Mouse (Mus musculus) intestine, embryonic 14.5 days (tissue): ENCODE measurements around the gene Pparg. TPM values are rescaled to one million over a fixed set of nuclear protein-coding genes. Genes with fewer than 3 reads are reported as not detected.

Experiments
- ATAC-seq: fragments of 200-750 bp; cut with Nextera tagmentation; replicated peaks from 2 replicates; pipeline ENCODE4 v1.8.0; 2017; ENCODE audit warnings: low read depth, moderate number of reproducible peaks, moderate TSS enrichment, moderate library complexity; ENCODE audit not compliant: low FRiP score, low TSS enrichment
- DNase-seq: peaks from one replicate; pipeline ENCODE4 v3.0.0-alpha.2; 2018; ENCODE audit warnings: low spot score
- H3K27ac ChIP-seq: fragments of 300-500 bp; sonication (generic); 2 replicates; pipeline ENCODE4 v1.5.1; 2014; ENCODE audit warnings: low read depth, mild to moderate bottlenecking, control low read depth
- H3K27me3 ChIP-seq: fragments of 300-500 bp; sonication (generic); replicated peaks from 2 replicates; pipeline ENCODE4 v1.6.1; 2014; ENCODE audit warnings: low read length, control low read depth; ENCODE audit not compliant: control insufficient read depth, insufficient read depth
- H3K36me3 ChIP-seq: fragments of 300-500 bp; sonication (generic); 2 replicates; pipeline ENCODE4 v1.6.1; 2014; ENCODE audit warnings: low read length, control low read depth; ENCODE audit not compliant: control insufficient read depth, insufficient read depth
- H3K4me1 ChIP-seq: fragments of 300-500 bp; sonication (generic); replicated peaks from 2 replicates; pipeline ENCODE4 v1.6.1; 2014; ENCODE audit warnings: low read length, control low read depth, mixed read lengths; ENCODE audit not compliant: control insufficient read depth, insufficient read depth
- H3K4me2 ChIP-seq: fragments of 300-500 bp; sonication (generic); 2 replicates; pipeline ENCODE4 v1.6.1; 2014; ENCODE audit warnings: low read length
- H3K4me3 ChIP-seq: fragments of 300-500 bp; sonication (generic); 2 replicates; pipeline ENCODE4 v1.5.1; 2014; ENCODE audit warnings: low read depth, low read length, control low read depth, mixed read lengths
- H3K9ac ChIP-seq: fragments of 300-500 bp; sonication (generic); 2 replicates; pipeline ENCODE4 v1.6.1; 2014; ENCODE audit warnings: mild to moderate bottlenecking, low read length
- H3K9me3 ChIP-seq: fragments of 300-500 bp; sonication (generic); 2 replicates; pipeline ENCODE4 v1.6.1; 2016; ENCODE audit warnings: low read length, control low read depth; ENCODE audit not compliant: control insufficient read depth
- WGBS: fragments of 180-500 bp; shearing (Covaris S2); extraction: QIAGEN DNeasy Blood & Tissue Kit; methylation state at CpG from one replicate; pipeline ENCODE4 v1.1.7; 2014; 5-methylcytosine and 5-hydroxymethylcytosine counted together
- polyA plus RNA-seq: library from polyadenylated mRNA; unstranded; fragments of >200 nt; fragmentation: Nextera tagmentation; extraction: Ambion mirVana; gene quantifications from 2 replicates; pipeline ENCODE4 v1.2.1, GENCODE M21; 2014

The Pparg gene
- polyA plus RNA-seq, 1 experiment from 2014 or later: 13.6 TPM

- WGBS: 46% methylated on average over 5 of the region's 5 CpGs
- Histone ChIP-seq H3K4me1 (0 out of 2 replicates have a peak, but pooled peaks cover 10% of the 10 kb centered on the region), H3K4me3 (no peak overlapping the region), H3K27ac (no peak overlapping the region), H3K36me3 (no peaks in the 10 kb centered on the region), H3K27me3 (no peaks in the 10 kb centered on the region), H3K9me3 (0 out of 2 replicates have a peak, but pooled peaks cover 5% of the 10 kb centered on the region), H3K4me2 (no peak overlapping the region), H3K9ac (no peak overlapping the region)
- no peak for ATAC-seq
- no peak for DNase-seq
Observed at GRCm38 (mm10) chr6:115343570-115343969, 17.2 kb upstream of the Pparg start.

GRCm38 (mm10) chr6:115344101-115344500 lies 16.6 kb upstream of the Pparg start:
- Histone ChIP-seq H3K27ac (no peak overlapping the region), H3K36me3 (no peaks in the 10 kb centered on the region), H3K4me1 (0 out of 2 replicates have a peak, but pooled peaks cover 10% of the 10 kb centered on the region), H3K9ac (no peak overlapping the region), H3K4me2 (peak overlapping the region; percentile 8; the same call in 1 of the 2 replicates), H3K4me3 (no peak overlapping the region), H3K27me3 (no peaks in the 10 kb centered on the region), H3K9me3 (0 out of 2 replicates have a peak, but pooled peaks cover 5% of the 10 kb centered on the region)
- ATAC-seq: no peak
- DNase-seq: no peak
- WGBS: 41% methylated on average over 10 of the region's 10 CpGs

GRCm38 (mm10) chr6:115344513-115344912 lies 16.2 kb upstream of the Pparg start:
- Histone ChIP-seq H3K27me3 (no peaks in the 10 kb centered on the region), H3K36me3 (no peaks in the 10 kb centered on the region), H3K27ac (no peak overlapping the region), H3K4me1 (0 out of 2 replicates have a peak, but pooled peaks cover 13% of the 10 kb centered on the region), H3K4me2 (peak overlapping the region; percentile 8; the same call in 1 of the 2 replicates), H3K9ac (no peak overlapping the region), H3K4me3 (no peak overlapping the region), H3K9me3 (0 out of 2 replicates have a peak, but pooled peaks cover 5% of the 10 kb centered on the region)
- no peak for DNase-seq
- no peak for ATAC-seq
- 39% methylated on average over 11 of the region's 11 CpGs for WGBS

- Histone ChIP-seq H3K36me3 (no peaks in the 10 kb centered on the region), H3K9ac (no peak overlapping the region), H3K9me3 (0 out of 2 replicates have a peak, but pooled peaks cover 5% of the 10 kb centered on the region), H3K27me3 (no peaks in the 10 kb centered on the region), H3K4me1 (0 out of 2 replicates have a peak, but pooled peaks cover 15% of the 10 kb centered on the region), H3K4me2 (no peak overlapping the region), H3K4me3 (no peak overlapping the region), H3K27ac (no peak overlapping the region)
- WGBS: 86% methylated on average over 8 of the region's 8 CpGs
- DNase-seq: no peak
- ATAC-seq: no peak
Observed at GRCm38 (mm10) chr6:115345013-115345412, 15.7 kb upstream of the Pparg start.

- no peaks in the 10 kb centered on the region for H3K9me3 ChIP-seq
- 34% methylated on average over 5 of the region's 5 CpGs for WGBS
- H3K4me2 ChIP-seq: no peak overlapping the region
- DNase-seq: no peak
- H3K36me3 ChIP-seq: no peaks in the 10 kb centered on the region
- H3K27me3 ChIP-seq: no peaks in the 10 kb centered on the region
- peak overlapping the region; percentile 55; the same call in 1 of the 2 replicates for H3K27ac ChIP-seq
- H3K4me1 ChIP-seq: 0 out of 2 replicates have a peak, but pooled peaks cover 5% of the 10 kb centered on the region
- no peak overlapping the region for H3K4me3 ChIP-seq
- H3K9ac ChIP-seq: no peak overlapping the region
- 0 out of 2 replicates have a peak, but pooled peaks have one; percentile 53 for ATAC-seq
Observed at GRCm38 (mm10) chr6:115349641-115350464, 10.9 kb upstream of the Pparg start.

- ATAC-seq: peak; percentile 72
- Histone ChIP-seq H3K4me1 (0 out of 2 replicates have a peak, but pooled peaks cover 3% of the 10 kb centered on the region), H3K9ac (peak overlapping the region; percentile 55), H3K27me3 (peaks cover 22% of the 10 kb centered on the region), H3K4me3 (peak overlapping the region; percentile 48), H3K27ac (peak overlapping the region; percentile 27; the same call in 1 of the 2 replicates), H3K9me3 (peaks cover 5% of the 10 kb centered on the region; the same call in 1 of the 2 replicates), H3K36me3 (no peaks in the 10 kb centered on the region), H3K4me2 (peak overlapping the region; percentile 96)
- DNase-seq: peak; percentile 61
- 1% methylated on average over 47 of the region's 48 CpGs for WGBS
Observed at GRCm38 (mm10) chr6:115361606-115362462, 1.1 kb downstream of the Pparg start.

- ATAC-seq (no peak), DNase-seq (no peak)
- Histone ChIP-seq H3K9me3 (no peaks in the 10 kb centered on the region), H3K27me3 (peaks cover 7% of the 10 kb centered on the region), H3K27ac (no peak overlapping the region), H3K4me3 (no peak overlapping the region), H3K36me3 (no peaks in the 10 kb centered on the region), H3K4me2 (no peak overlapping the region), H3K9ac (no peak overlapping the region), H3K4me1 (no peaks in the 10 kb centered on the region)
- 82% methylated on average over 3 of the region's 3 CpGs for WGBS
Observed at GRCm38 (mm10) chr6:115366869-115367610, 6.3 kb downstream of the Pparg start.
